Mouse (Mus musculus): ENCODE results near the gene Gm20518. TPM values are rescaled to one million over a fixed set of nuclear protein-coding genes. Genes with fewer than 3 reads are reported as not detected.

Gene Gm20518
- polyA plus RNA-seq, 1 experiment from 2014 or later: not detected

GRCm38 (mm10) chr16:17933594-17934444 lies 42.3 kb upstream of the Gm20518 start:
- 51% methylated on average over 9 of the region's 9 CpGs for WGBS

GRCm38 (mm10) chr16:17931906-17932460 lies 40.5 kb upstream of the Gm20518 start:
- 69% methylated on average over 5 of the region's 5 CpGs for whole genome bisulfite sequencing
- Histone ChIP-seq H3K27me3 (ENCODE audit: control insufficient read depth, insufficient read depth, low read length) (no peaks in the 10 kb centered on the region), H3K4me1 (replicated peaks; ENCODE audit: control insufficient read depth, insufficient read depth) (no peaks in the 10 kb centered on the region), H3K9me3 (ENCODE audit: control insufficient read depth, low read length) (no peaks in the 10 kb centered on the region), H3K27ac (replicated peaks) (no peak overlapping the region), H3K4me3 (ENCODE audit: low read depth, low read length) (no peak overlapping the region), H3K4me2 (replicated peaks; ENCODE audit: low read depth) (no peak overlapping the region), H3K9ac (ENCODE audit: low read length) (no peak overlapping the region), H3K36me3 (ENCODE audit: control insufficient read depth, insufficient read depth, low read length) (no peaks in the 10 kb centered on the region)
- no peak for TF ChIP-seq EP300 (optimal IDR thresholded peaks at IDR 0.05)
- no peak for TF ChIP-seq CTCF (IDR thresholded peaks at IDR 0.05; ENCODE audit: low read depth)
- ATAC-seq (ENCODE audit: low FRiP score, low TSS enrichment): no peak
- DNase-seq (ENCODE audit: low spot score): no peak

More at GRCm38 (mm10) chr16:17933594-17934444, 42.3 kb upstream of the Gm20518 start:
- Histone ChIP-seq H3K27me3 (ENCODE audit: control insufficient read depth, insufficient read depth, low read length) (no peaks in the 10 kb centered on the region), H3K9ac (ENCODE audit: low read length) (no peak overlapping the region), H3K9me3 (ENCODE audit: control insufficient read depth, low read length) (no peaks in the 10 kb centered on the region), H3K4me1 (replicated peaks; ENCODE audit: control insufficient read depth, insufficient read depth) (no peaks in the 10 kb centered on the region), H3K4me3 (ENCODE audit: low read depth, low read length) (no peak overlapping the region), H3K36me3 (ENCODE audit: control insufficient read depth, insufficient read depth, low read length) (no peaks in the 10 kb centered on the region), H3K4me2 (replicated peaks; ENCODE audit: low read depth) (no peak overlapping the region), H3K27ac (replicated peaks) (peak overlapping the region; percentile 63; the same call in 1 of the 2 replicates)
- ATAC-seq (ENCODE audit: low FRiP score, low TSS enrichment) (0 out of 2 replicates have a peak, but pooled peaks have one; percentile 5), DNase-seq (ENCODE audit: low spot score) (no peak)
- TF ChIP-seq EP300 (optimal IDR thresholded peaks at IDR 0.05) (no peak), CTCF (IDR thresholded peaks at IDR 0.05; ENCODE audit: low read depth) (no peak)

GRCm38 (mm10) chr16:17929631-17930030 lies 38.2 kb upstream of the Gm20518 start:
- DNase-seq (ENCODE audit: low spot score) (no peak), ATAC-seq (ENCODE audit: low FRiP score, low TSS enrichment) (no peak)
- Histone ChIP-seq H3K4me2 (replicated peaks; ENCODE audit: low read depth) (no peak overlapping the region), H3K36me3 (ENCODE audit: control insufficient read depth, insufficient read depth, low read length) (peaks cover 4% of the 10 kb centered on the region), H3K4me1 (replicated peaks; ENCODE audit: control insufficient read depth, insufficient read depth) (no peaks in the 10 kb centered on the region), H3K4me3 (ENCODE audit: low read depth, low read length) (no peak overlapping the region), H3K9me3 (ENCODE audit: control insufficient read depth, low read length) (no peaks in the 10 kb centered on the region), H3K27ac (replicated peaks) (peak overlapping the region; percentile 94; the same call in 1 of the 2 replicates), H3K9ac (ENCODE audit: low read length) (no peak overlapping the region), H3K27me3 (ENCODE audit: control insufficient read depth, insufficient read depth, low read length) (no peaks in the 10 kb centered on the region)
- TF ChIP-seq EP300 (optimal IDR thresholded peaks at IDR 0.05): no peak
- TF ChIP-seq CTCF (IDR thresholded peaks at IDR 0.05; ENCODE audit: low read depth): no peak
- WGBS: 61% methylated on average over 2 of the region's 2 CpGs

- Histone ChIP-seq H3K4me3 (ENCODE audit: low read depth, low read length) (no peak overlapping the region), H3K27me3 (ENCODE audit: control insufficient read depth, insufficient read depth, low read length) (no peaks in the 10 kb centered on the region), H3K27ac (replicated peaks) (peak overlapping the region; percentile 94), H3K4me2 (replicated peaks; ENCODE audit: low read depth) (no peak overlapping the region), H3K9me3 (ENCODE audit: control insufficient read depth, low read length) (no peaks in the 10 kb centered on the region), H3K9ac (ENCODE audit: low read length) (no peak overlapping the region), H3K4me1 (replicated peaks; ENCODE audit: control insufficient read depth, insufficient read depth) (no peaks in the 10 kb centered on the region), H3K36me3 (ENCODE audit: control insufficient read depth, insufficient read depth, low read length) (peaks cover 4% of the 10 kb centered on the region)
- ATAC-seq (ENCODE audit: low FRiP score, low TSS enrichment) (peak; percentile 0; the same call in 1 of the 2 replicates), DNase-seq (ENCODE audit: low spot score) (no peak)
- no peak for TF ChIP-seq CTCF (IDR thresholded peaks at IDR 0.05; ENCODE audit: low read depth)
- no peak for TF ChIP-seq EP300 (optimal IDR thresholded peaks at IDR 0.05)
- WGBS: 9% methylated on average over 2 of the region's 2 CpGs
These were observed 37.7 kb upstream of the Gm20518 start for GRCm38 (mm10) chr16:17929211-17929610.

GRCm38 (mm10) chr16:17928627-17929104 lies 37.2 kb upstream of the Gm20518 start:
- H3K4me3 ChIP-seq (ENCODE audit: low read depth, low read length): peak overlapping the region; percentile 75
- DNase-seq (ENCODE audit: low spot score) (peak; percentile 89), ATAC-seq (ENCODE audit: low FRiP score, low TSS enrichment) (peak; percentile 79)
- peak overlapping the region; percentile 94 for H3K27ac ChIP-seq (replicated peaks)
- H3K4me2 ChIP-seq (replicated peaks; ENCODE audit: low read depth): peak overlapping the region; percentile 98
- no peak for TF ChIP-seq EP300 (optimal IDR thresholded peaks at IDR 0.05)
- peak; percentile 86 for TF ChIP-seq CTCF (IDR thresholded peaks at IDR 0.05; ENCODE audit: low read depth)
- no peaks in the 10 kb centered on the region for H3K4me1 ChIP-seq (replicated peaks; ENCODE audit: control insufficient read depth, insufficient read depth)
- under 1% methylated on average over 9 of the region's 9 CpGs for WGBS
- no peaks in the 10 kb centered on the region for H3K27me3 ChIP-seq (ENCODE audit: control insufficient read depth, insufficient read depth, low read length)
- no peaks in the 10 kb centered on the region for H3K9me3 ChIP-seq (ENCODE audit: control insufficient read depth, low read length)
- H3K9ac ChIP-seq (ENCODE audit: low read length): peak overlapping the region; percentile 84
- peaks cover 4% of the 10 kb centered on the region for H3K36me3 ChIP-seq (ENCODE audit: control insufficient read depth, insufficient read depth, low read length)
